16 mouse cellular contexts compared by ENCODE assay signal in the genomic region with DNA sequence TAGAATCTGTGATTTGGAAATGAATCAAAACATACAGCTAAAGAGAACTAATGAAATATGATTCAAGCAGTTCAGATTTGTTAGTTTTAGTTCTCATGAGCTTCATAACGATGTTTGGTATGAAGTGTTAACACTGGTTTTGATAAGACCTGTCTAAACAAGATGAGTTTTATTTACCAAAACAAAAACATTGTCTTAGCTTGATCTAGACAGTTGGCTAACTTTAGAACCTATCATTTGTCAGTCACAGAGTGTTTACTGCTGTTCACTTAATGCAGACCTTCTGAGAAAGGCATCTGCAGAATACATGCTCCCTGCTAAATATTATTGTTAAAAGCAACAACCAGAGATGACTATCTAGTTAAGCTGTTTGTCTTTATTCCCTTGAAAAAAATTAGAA.
"Had no signal": no experiment of that assay in that cellular context is flagged by ENCODE, and none has a peak within 500 bp of the region (broad histone marks: within the 10 kb centered on the region; RNA-seq: fewer than 3 reads in every experiment).

No protein-coding gene starts in this region.

- ATAC-seq: liver, postnatal 0 days; midbrain, embryonic 13.5 days; midbrain, embryonic 15.5 days had no signal

- DNase-seq: liver, embryonic 13.5 days; liver, postnatal 0 days; right cerebral cortex, postnatal 14 days; thymus, adult 2 months; thymus, postnatal 25 days; thymus, postnatal 4 days had no signal

- H3K4me2 ChIP-seq: liver, embryonic 11.5 days; liver, embryonic 13.5 days; liver, embryonic 15.5 days; midbrain, embryonic 11.5 days; midbrain, embryonic 13.5 days; midbrain, embryonic 15.5 days; neural tube, embryonic 12.5 days; stomach, embryonic 15.5 days had no signal

- H3K9ac ChIP-seq: liver, embryonic 13.5 days; liver, embryonic 15.5 days; liver, postnatal 0 days; midbrain, embryonic 13.5 days; midbrain, embryonic 15.5 days; neural tube, embryonic 12.5 days; stomach, embryonic 15.5 days had no signal

- H3K36me3 ChIP-seq: liver, embryonic 13.5 days; liver, embryonic 15.5 days; midbrain, embryonic 13.5 days; midbrain, embryonic 15.5 days; neural tube, embryonic 12.5 days; stomach, embryonic 15.5 days had no signal

- H3K27me3 ChIP-seq: liver, embryonic 13.5 days; liver, embryonic 15.5 days; megakaryocyte, embryonic 14.5 days; midbrain, embryonic 13.5 days; midbrain, embryonic 15.5 days; neural tube, embryonic 12.5 days; stomach, embryonic 15.5 days had no signal

- H3K4me3 ChIP-seq: liver, embryonic 13.5 days; liver, embryonic 15.5 days; megakaryocyte, embryonic 14.5 days; midbrain, embryonic 13.5 days; midbrain, embryonic 15.5 days; neural tube, embryonic 12.5 days; stomach, embryonic 15.5 days had no signal

- H3K4me1 ChIP-seq: liver, embryonic 13.5 days; liver, embryonic 15.5 days; megakaryocyte, embryonic 14.5 days; midbrain, embryonic 13.5 days; midbrain, embryonic 15.5 days; neural tube, embryonic 12.5 days; stomach, embryonic 15.5 days had no signal

- H3K9me3 ChIP-seq: liver, embryonic 13.5 days; liver, embryonic 15.5 days; megakaryocyte, embryonic 14.5 days; midbrain, embryonic 13.5 days; midbrain, embryonic 15.5 days; stomach, embryonic 15.5 days had no signal

- H3K27ac ChIP-seq: liver, embryonic 13.5 days; liver, embryonic 15.5 days; macrophage; midbrain, embryonic 13.5 days; midbrain, embryonic 15.5 days; neural tube, embryonic 12.5 days; stomach, embryonic 15.5 days; stomach, postnatal 0 days had no signal
